Mouse (Mus musculus) ES-Bruce4 (cell line): ENCODE data around the gene Gmip. TPM values are rescaled to one million over a fixed set of nuclear protein-coding genes. Genes with fewer than 3 reads are reported as not detected.

Experiments
- H3K27ac ChIP-seq: 2 replicates; pipeline ENCODE4 v1.5.1; 2012; ENCODE audit warnings: low read length, inconsistent platforms; ENCODE audit not compliant: insufficient read depth
- H3K27me3 ChIP-seq: 2 replicates; pipeline ENCODE4 v1.6.1; 2012; ENCODE audit warnings: mild to moderate bottlenecking, low read length, inconsistent platforms; ENCODE audit not compliant: control insufficient read depth, poor library complexity, insufficient read depth, severe bottlenecking
- H3K36me3 ChIP-seq: 2 replicates; pipeline ENCODE4 v1.6.1; 2012; ENCODE audit warnings: inconsistent platforms, mild to moderate bottlenecking, low read length, moderate library complexity; ENCODE audit not compliant: control insufficient read depth, poor library complexity, insufficient read depth, severe bottlenecking
- H3K4me1 ChIP-seq: one replicate; pipeline ENCODE4 v1.8.1; 2011; ENCODE audit warnings: low read length; ENCODE audit not compliant: control insufficient read depth, insufficient read depth
- H3K4me3 ChIP-seq: 2 replicates; pipeline ENCODE4 v1.5.1; 2011; ENCODE audit warnings: low read depth, mild to moderate bottlenecking, low read length
- H3K9ac ChIP-seq: 2 replicates; pipeline ENCODE4 v1.6.1; 2012; ENCODE audit warnings: low read depth, mild to moderate bottlenecking, inconsistent platforms; ENCODE audit not compliant: poor library complexity, severe bottlenecking
- H3K9me3 ChIP-seq: replicated peaks from 2 replicates; pipeline ENCODE4 v1.6.1; 2012; ENCODE audit warnings: mild to moderate bottlenecking, low read length, inconsistent platforms; ENCODE audit not compliant: control insufficient read depth, poor library complexity, insufficient read depth, severe bottlenecking
- CTCF ChIP-seq: IDR thresholded peaks from one replicate; pipeline ENCODE4 v1.8.1; 2011; ENCODE audit warnings: low read depth, low read length
- EP300 ChIP-seq: IDR thresholded peaks from 2 replicates; pipeline ENCODE4 v1.6.1; 2011; ENCODE audit warnings: low read depth, low read length; ENCODE audit not compliant: insufficient read depth
- POLR2A ChIP-seq: IDR thresholded peaks from one replicate; pipeline ENCODE4 v1.8.1; 2011; ENCODE audit warnings: low read length; ENCODE audit not compliant: insufficient read depth
- polyA plus RNA-seq: library from polyadenylated mRNA; stranded (reverse); fragments of >200 nt; gene quantifications from 2 replicates; pipeline ENCODE4 v1.2.4, GENCODE M21; 2011; ENCODE audit warnings: low read depth; ENCODE audit not compliant: missing spikeins, insufficient read depth, insufficient read length

The Gmip gene
- polyA plus RNA-seq, 1 experiment: 11.6 TPM

- Histone ChIP-seq H3K9ac (no peak overlapping the region), H3K36me3 (no peaks in the 10 kb centered on the region), H3K27ac (no peak overlapping the region), H3K9me3 (no peaks in the 10 kb centered on the region), H3K27me3 (no peaks in the 10 kb centered on the region), H3K4me3 (no peak overlapping the region), H3K4me1 (peaks cover 3% of the 10 kb centered on the region)
- TF ChIP-seq EP300 (no peak), CTCF (no peak), POLR2A (no peak)
Measured at GRCm38 (mm10) chr8:69820466-69820865, 12.0 kb downstream of the Gmip start.

- no peaks in the 10 kb centered on the region for H3K9me3 ChIP-seq
- H3K9ac ChIP-seq: peak overlapping the region; percentile 67
- no peaks in the 10 kb centered on the region for H3K4me1 ChIP-seq
- TF ChIP-seq CTCF: no peak
- TF ChIP-seq POLR2A: peak; percentile 27
- no peaks in the 10 kb centered on the region for H3K36me3 ChIP-seq
- H3K4me3 ChIP-seq: peak overlapping the region; percentile 59
- peak overlapping the region; percentile 51 for H3K27ac ChIP-seq
- no peaks in the 10 kb centered on the region for H3K27me3 ChIP-seq
Measured at GRCm38 (mm10) chr8:69821971-69822385, 13.5 kb downstream of the Gmip start.

- H3K27me3 ChIP-seq: no peaks in the 10 kb centered on the region
- no peak for TF ChIP-seq CTCF
- TF ChIP-seq POLR2A: peak; percentile 81
- H3K36me3 ChIP-seq: no peaks in the 10 kb centered on the region
- H3K27ac ChIP-seq: peak within 1 kb of the TSS; percentile 52
- H3K4me1 ChIP-seq: no peaks in the 10 kb centered on the region
- H3K4me3 ChIP-seq: peak within 1 kb of the TSS; percentile 84
- H3K9me3 ChIP-seq: no peaks in the 10 kb centered on the region
- peak within 1 kb of the TSS; percentile 67 for H3K9ac ChIP-seq
Measured at GRCm38 (mm10) chr8:69822386-69823191, 14.1 kb downstream of the Gmip start, which contains the start of gene Lpar2. TSS of gene Lpar2 (plus strand) at chr8:69822429.

GRCm38 (mm10) chr8:69826371-69826770, 17.9 kb downstream of the Gmip start:
- TF ChIP-seq CTCF (no peak), POLR2A (no peak), EP300 (no peak)
- Histone ChIP-seq H3K9me3 (no peaks in the 10 kb centered on the region), H3K27ac (no peak overlapping the region), H3K4me3 (peak overlapping the region; percentile 4), H3K4me1 (no peaks in the 10 kb centered on the region), H3K9ac (0 out of 2 replicates have a peak overlapping the region, but pooled peaks have one; percentile 1), H3K36me3 (no peaks in the 10 kb centered on the region), H3K27me3 (no peaks in the 10 kb centered on the region)

GRCm38 (mm10) chr8:69832298-69832853, 23.9 kb downstream of the Gmip start, which contains the start of gene Pbx4:
TSS of gene Pbx4 (plus strand) at chr8:69832491.
- peak within 1 kb of the TSS; percentile 82 for H3K4me3 ChIP-seq
- no peak for TF ChIP-seq CTCF
- TF ChIP-seq POLR2A: no peak
- TF ChIP-seq EP300: no peak
- no peaks in the 10 kb centered on the region for H3K4me1 ChIP-seq
- H3K9me3 ChIP-seq: no peaks in the 10 kb centered on the region
- H3K27me3 ChIP-seq: no peaks in the 10 kb centered on the region
- H3K9ac ChIP-seq: peak within 1 kb of the TSS; percentile 39
- no peak within 1 kb of the TSS for H3K27ac ChIP-seq
- no peaks in the 10 kb centered on the region for H3K36me3 ChIP-seq

- H3K27me3 ChIP-seq: no peaks in the 10 kb centered on the region
- TF ChIP-seq POLR2A: no peak
- no peak for TF ChIP-seq EP300
- TF ChIP-seq CTCF: no peak
- H3K27ac ChIP-seq: no peak overlapping the region
- H3K9ac ChIP-seq: no peak overlapping the region
- 0 out of 2 replicates have a peak, but pooled peaks cover 3% of the 10 kb centered on the region for H3K36me3 ChIP-seq
- no peaks in the 10 kb centered on the region for H3K9me3 ChIP-seq
- H3K4me3 ChIP-seq: no peak overlapping the region
- no peaks in the 10 kb centered on the region for H3K4me1 ChIP-seq
Measured at GRCm38 (mm10) chr8:69837057-69837682, 28.7 kb downstream of the Gmip start.
